Mouse (Mus musculus): Measurements from ENCODE around the gene Gm20843. TPM values are rescaled to one million over a fixed set of nuclear protein-coding genes. Genes with fewer than 3 reads are reported as not detected.
"Not testable (repeated sequence)": the region's sequence is repeated elsewhere in the genome, so short reads cannot be mapped to it uniquely, and the experiment has no call there.

Gene Gm20843
- not detected in 2 replicates for polyA plus RNA-seq (2016; fragmentation: Nextera tagmentation; extraction: Ambion mirVana)

DNA sequence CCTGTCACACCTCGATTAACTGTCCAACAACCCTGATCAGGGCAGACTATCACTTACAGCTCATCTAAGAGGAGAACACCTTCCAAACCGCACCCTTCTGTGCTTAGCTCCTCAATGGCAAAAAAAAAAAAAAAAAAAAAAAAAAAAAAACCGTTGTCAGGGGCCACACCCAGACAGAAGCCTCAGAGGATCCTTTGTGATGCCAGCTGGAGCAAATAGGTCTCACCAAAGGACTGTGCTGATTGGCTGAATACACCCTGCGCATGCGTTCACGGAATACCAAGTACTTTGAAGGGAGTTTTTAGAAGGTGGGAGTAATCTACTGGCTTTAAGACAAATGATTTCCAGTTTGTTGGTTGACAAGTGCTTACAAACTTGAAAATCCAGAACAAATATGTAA is at the start of gene Gm20843:
Gene Gm20843, minus strand, starts transcription at position 101 of the 400 bp plus-strand sequence.
- H3K4me3 ChIP-seq; H3K36me3 ChIP-seq; DNase-seq (ENCODE audit: low spot score); H3K9me3 ChIP-seq (replicated peaks); H3K27me3 ChIP-seq (ENCODE audit: low read depth, poor library complexity, severe bottlenecking); H3K27ac ChIP-seq (replicated peaks); H3K4me1 ChIP-seq: not testable (repeated sequence)
- WGBS: no CpG with 5 or more reads among the region's 6 CpGs
